In genomic region chr10:71468315-71468714, GRCm38 (mm10) we compare ENCODE assay signal across 29 mouse cellular contexts.
"Had no signal": no experiment of that assay in that cellular context is flagged by ENCODE, and none has a peak within 500 bp of the region (broad histone marks: within the 10 kb centered on the region; RNA-seq: fewer than 3 reads in every experiment).

No protein-coding gene starts in this region.

- H3K9ac ChIP-seq: limb, embryonic 12.5 days; limb, embryonic 13.5 days; limb, embryonic 15.5 days; liver, embryonic 12.5 days; liver, embryonic 13.5 days; liver, embryonic 14.5 days; liver, embryonic 15.5 days; liver, postnatal 0 days; lung, embryonic 14.5 days; lung, embryonic 15.5 days; midbrain, embryonic 12.5 days; midbrain, embryonic 13.5 days; midbrain, embryonic 15.5 days had no signal

- H3K27me3 ChIP-seq: limb, embryonic 12.5 days; limb, embryonic 13.5 days; limb, embryonic 15.5 days; liver, embryonic 12.5 days; liver, embryonic 13.5 days; liver, embryonic 15.5 days; lung, embryonic 15.5 days; megakaryocyte, embryonic 14.5 days; midbrain, embryonic 12.5 days; midbrain, embryonic 13.5 days; midbrain, embryonic 15.5 days had no signal

- H3K36me3 ChIP-seq: limb, embryonic 10.5 days; limb, embryonic 12.5 days; limb, embryonic 13.5 days; limb, embryonic 15.5 days; liver, embryonic 12.5 days; liver, embryonic 13.5 days; liver, embryonic 15.5 days; lung, embryonic 15.5 days; midbrain, embryonic 10.5 days; midbrain, embryonic 12.5 days; midbrain, embryonic 13.5 days; midbrain, embryonic 15.5 days had no signal

- H3K9me3 ChIP-seq: limb, embryonic 10.5 days; limb, embryonic 12.5 days; limb, embryonic 13.5 days; limb, embryonic 15.5 days; liver, embryonic 12.5 days; liver, embryonic 13.5 days; liver, embryonic 15.5 days; lung, embryonic 15.5 days; midbrain, embryonic 10.5 days; midbrain, embryonic 12.5 days; midbrain, embryonic 13.5 days; midbrain, embryonic 15.5 days had no signal

- H3K4me2 ChIP-seq: limb, embryonic 12.5 days; limb, embryonic 13.5 days; limb, embryonic 15.5 days; liver, embryonic 11.5 days; liver, embryonic 12.5 days; liver, embryonic 13.5 days; liver, embryonic 15.5 days; lung, embryonic 14.5 days; lung, embryonic 15.5 days; midbrain, embryonic 11.5 days; midbrain, embryonic 12.5 days; midbrain, embryonic 13.5 days; midbrain, embryonic 15.5 days had no signal

- H3K27ac ChIP-seq: limb, embryonic 10.5 days; limb, embryonic 12.5 days; limb, embryonic 13.5 days; limb, embryonic 15.5 days; liver, embryonic 12.5 days; liver, embryonic 13.5 days; liver, embryonic 14.5 days; liver, embryonic 15.5 days; lung, embryonic 15.5 days; macrophage; midbrain, embryonic 10.5 days; midbrain, embryonic 12.5 days; midbrain, embryonic 13.5 days; midbrain, embryonic 15.5 days had no signal

- H3K4me1 ChIP-seq: limb, embryonic 10.5 days; limb, embryonic 12.5 days; limb, embryonic 13.5 days; limb, embryonic 15.5 days; liver, embryonic 12.5 days; liver, embryonic 13.5 days; liver, embryonic 15.5 days; lung, embryonic 15.5 days; megakaryocyte, embryonic 14.5 days; midbrain, embryonic 10.5 days; midbrain, embryonic 12.5 days; midbrain, embryonic 13.5 days had no signal

- H3K4me3 ChIP-seq: limb, embryonic 10.5 days; limb, embryonic 12.5 days; limb, embryonic 13.5 days; limb, embryonic 15.5 days; liver, embryonic 12.5 days; liver, embryonic 13.5 days; liver, embryonic 15.5 days; lung, embryonic 15.5 days; megakaryocyte, embryonic 14.5 days; midbrain, embryonic 10.5 days; midbrain, embryonic 12.5 days; midbrain, embryonic 13.5 days; midbrain, embryonic 15.5 days; myocyte had no signal

- DNase-seq: left cerebral cortex, postnatal 4 days; liver; liver, embryonic 13.5 days; liver, postnatal 0 days; lung, adult 18-20 months; lung, adult 2 months; lung, embryonic 14.5 days; lung, postnatal 10 days; lung, postnatal 14 days; lung, postnatal 36 days; lung, postnatal 4 days; midbrain, embryonic 14.5 days had no signal
